9 mouse cellular contexts compared by ENCODE assay signal in the genomic region with DNA sequence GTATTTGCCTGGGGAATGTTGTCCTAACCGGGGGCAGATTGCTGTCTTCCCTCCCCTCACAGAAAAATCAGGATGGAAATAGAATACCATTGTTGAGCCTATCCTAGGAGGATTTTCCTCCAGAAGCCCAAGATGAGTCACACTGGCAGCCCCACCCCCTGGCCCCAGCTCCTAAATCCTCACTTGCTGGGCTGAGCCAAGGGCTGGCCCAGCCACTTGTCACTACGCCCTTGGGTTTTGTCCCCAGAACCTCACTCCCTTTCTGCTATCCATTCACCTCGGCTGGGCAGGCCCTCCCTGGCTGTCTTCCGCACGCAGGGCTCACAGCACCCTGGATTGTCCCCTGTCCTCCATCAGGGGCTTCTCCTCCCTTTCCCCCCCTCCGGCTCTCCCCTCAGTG. TPM values are rescaled to one million over a fixed set of nuclear protein-coding genes. Genes with fewer than 3 reads are reported as not detected.
DNase-seq lines count a peak whose midpoint lies in the region; ATAC-seq lines count a peak whose summit lies in the region.
"Had no signal": no experiment of that assay in that cellular context is flagged by ENCODE, and none has a peak within 500 bp of the region (broad histone marks: within the 10 kb centered on the region; RNA-seq: fewer than 3 reads in every experiment).

No protein-coding gene starts in this region.

- no peak overlapping the region for H3K4me2 ChIP-seq in heart, embryonic 15.5 days
- H3K4me2 ChIP-seq in limb, embryonic 15.5 days = no peak overlapping the region; the same call in 1 of the 2 replicates
- 0 out of 2 replicates have a peak overlapping the region, but pooled peaks have one; percentile 14 for H3K4me2 ChIP-seq in stomach, embryonic 14.5 days (replicated peaks; ENCODE audit: low read depth, low read length)
- H3K4me2 ChIP-seq: liver, embryonic 13.5 days had no signal

- no peaks in the 10 kb centered on the region for H3K9me3 ChIP-seq in heart, embryonic 15.5 days (replicated peaks)
- no peaks in the 10 kb centered on the region for H3K9me3 ChIP-seq in limb, embryonic 15.5 days
- H3K9me3 ChIP-seq in stomach, embryonic 14.5 days (ENCODE audit: control insufficient read depth, low read depth, low read length) = no peaks in the 10 kb centered on the region
- H3K9me3 ChIP-seq: liver, embryonic 13.5 days had no signal

- H3K27me3 ChIP-seq in heart, embryonic 15.5 days = no peaks in the 10 kb centered on the region
- H3K27me3 ChIP-seq in limb, embryonic 15.5 days = no peaks in the 10 kb centered on the region
- H3K27me3 ChIP-seq in stomach, embryonic 14.5 days (ENCODE audit: control insufficient read depth, insufficient read depth, low read length) = no peaks in the 10 kb centered on the region
- H3K27me3 ChIP-seq: liver, embryonic 13.5 days had no signal

- H3K36me3 ChIP-seq in heart, embryonic 15.5 days = no peaks in the 10 kb centered on the region
- H3K36me3 ChIP-seq in limb, embryonic 15.5 days = no peaks in the 10 kb centered on the region
- H3K36me3 ChIP-seq in stomach, embryonic 14.5 days (ENCODE audit: control insufficient read depth, insufficient read depth, low read length) = no peaks in the 10 kb centered on the region
- H3K36me3 ChIP-seq: liver, embryonic 13.5 days had no signal

- peaks cover 22% of the 10 kb centered on the region for H3K4me1 ChIP-seq in heart, embryonic 15.5 days (replicated peaks)
- H3K4me1 ChIP-seq in limb, embryonic 15.5 days = peaks cover 89% of the 10 kb centered on the region
- H3K4me1 ChIP-seq in stomach, embryonic 14.5 days (ENCODE audit: control insufficient read depth, insufficient read depth, low read length) = peaks cover 30% of the 10 kb centered on the region; the same call in 1 of the 2 replicates

- H3K9ac ChIP-seq in heart, embryonic 15.5 days = peak overlapping the region; percentile 15; the same call in 1 of the 2 replicates
- no peak overlapping the region for H3K9ac ChIP-seq in limb, embryonic 15.5 days
- no peak overlapping the region; the same call in 1 of the 2 replicates for H3K9ac ChIP-seq in stomach, embryonic 14.5 days (replicated peaks; ENCODE audit: low read depth, low read length)
- H3K9ac ChIP-seq: liver, embryonic 13.5 days had no signal

- 28% methylated on average over 6 of the region's 6 CpGs for WGBS in heart, embryonic 15.5 days
- WGBS in limb, embryonic 15.5 days = 36% methylated on average over 6 of the region's 6 CpGs
- WGBS in stomach, embryonic 14.5 days = 40% methylated on average over 6 of the region's 6 CpGs

- H3K4me3 ChIP-seq in heart, embryonic 15.5 days = no peak overlapping the region
- H3K4me3 ChIP-seq in limb, embryonic 15.5 days = no peak overlapping the region
- no peak overlapping the region for H3K4me3 ChIP-seq in stomach, embryonic 14.5 days (ENCODE audit: low read depth, low read length)
- H3K4me3 ChIP-seq: liver, embryonic 13.5 days had no signal

- peak overlapping the region; percentile 67 for H3K27ac ChIP-seq in heart, embryonic 15.5 days
- H3K27ac ChIP-seq in limb, embryonic 15.5 days = peak overlapping the region; percentile 74
- peak overlapping the region; percentile 33; the same call in 1 of the 2 replicates for H3K27ac ChIP-seq in stomach, embryonic 14.5 days (ENCODE audit: low read length)
- H3K27ac ChIP-seq: liver, embryonic 13.5 days had no signal

- ATAC-seq in heart, embryonic 15.5 days (replicated peaks; ENCODE audit: insufficient number of reproducible peaks, insufficient read depth, low FRiP score, low read depth) = peak; percentile 73; the same call in 1 of the 2 replicates
- ATAC-seq in limb, embryonic 15.5 days (ENCODE audit: insufficient number of reproducible peaks, low FRiP score, low TSS enrichment, low read depth) = no peak
- 0 out of 2 replicates have a peak, but pooled peaks have one; percentile 62 for ATAC-seq in stomach, embryonic 14.5 days (ENCODE audit: insufficient number of reproducible peaks, insufficient read depth, low FRiP score, low read depth)
- no peak for ATAC-seq in monocyte, adult 5-6 weeks (replicated peaks; ENCODE audit: insufficient number of reproducible peaks, low FRiP score, low TSS enrichment, poor library complexity, severe bottlenecking)

- peak; percentile 33 for DNase-seq in urinary bladder, adult 2 months (ENCODE audit: low spot score)
- no peak for DNase-seq in urinary bladder, postnatal 10 days (ENCODE audit: low spot score)
- peak; percentile 42 to 52 for DNase-seq in cerebellum, postnatal 36 days
- no peak for DNase-seq in yolk sac, embryonic 10.5 days (ENCODE audit: low spot score)
- DNase-seq: liver, embryonic 13.5 days had no signal

RNA-seq across cellular contexts. Expression of gene Dusp7, which starts 23.3 kb away (rescaled TPM):
- 33.5 and 34.7 TPM in 2 replicates for polyA plus RNA-seq in urinary bladder, adult 2 months (2012; rRNA removed)
- 8.9 and 13.8 TPM in 2 replicates for polyA plus RNA-seq in heart, embryonic 15.5 days (2015; fragmentation: Nextera tagmentation; extraction: Ambion mirVana)
- 39.0 and 47.0 TPM in 2 replicates for polyA plus RNA-seq in limb, embryonic 15.5 days (2015; fragmentation: Nextera tagmentation; extraction: Ambion mirVana)
- 22.4 and 24.9 TPM in 2 replicates for polyA plus RNA-seq in stomach, embryonic 14.5 days (2014; fragmentation: Nextera tagmentation; extraction: Ambion mirVana)
- total RNA-seq in monocyte, adult 5-6 weeks (2017) = 8.7 to 21.2 TPM (median 12.2 TPM) in 3 replicates

Comparison
In these comparisons a context has a peak if more than half of its experiments do, and no peak if none do; other contexts are left out.
1. DNase-seq: peak in urinary bladder, adult 2 months (single experiment) and cerebellum, postnatal 36 days (2 of 2); none in urinary bladder, postnatal 10 days (single experiment) and yolk sac, embryonic 10.5 days (single experiment).
2. ATAC-seq: peak in heart, embryonic 15.5 days (single experiment) and stomach, embryonic 14.5 days (single experiment); none in limb, embryonic 15.5 days (single experiment) and monocyte, adult 5-6 weeks (single experiment).
3. Peak in every context shown above with its lines, with median percentiles within 50 percentile points of each other: H3K27ac ChIP-seq.